Mouse (Mus musculus) stomach, postnatal 0 days (tissue): Measurements from ENCODE around the gene Tbkbp1.

Experiments
- CTCF ChIP-seq: IDR thresholded peaks from 2 replicates; pipeline ENCODE4 v1.5.1; 2016; ENCODE audit warnings: antibody characterized with exemption, low read depth, mild to moderate bottlenecking, moderate library complexity
- EP300 ChIP-seq: optimal IDR thresholded peaks from 2 replicates; pipeline ENCODE3; 2016; ENCODE audit warnings: antibody characterized with exemption

- TF ChIP-seq CTCF (no peak), EP300 (no peak)
Measured at GRCm38 (mm10) chr11:97148591-97148990, 2.7 kb downstream of the Tbkbp1 start.
